Mouse (Mus musculus) C2C12 (cell line): ENCODE results near the gene Tmco2.

ENCODE experiments used
- CEBPB ChIP-seq: IDR thresholded peaks from one replicate; pipeline ENCODE4 v1.6.1; 2011; ENCODE audit warnings: low read depth, mild to moderate bottlenecking, control low read depth, moderate library complexity
- CTCF ChIP-seq: IDR thresholded peaks from one replicate; pipeline ENCODE4 v1.5.1; 2011; ENCODE audit not compliant: control insufficient read depth, insufficient read depth, insufficient read length
- FOSL1 ChIP-seq: IDR thresholded peaks from one replicate; pipeline ENCODE4 v1.8.0; 2011; ENCODE audit warnings: mild to moderate bottlenecking, low read length; ENCODE audit not compliant: poor library complexity, insufficient read depth, severe bottlenecking
- MAX ChIP-seq: IDR thresholded peaks from one replicate; pipeline ENCODE4 v1.6.1; 2011; ENCODE audit warnings: mild to moderate bottlenecking, control low read depth
- MYOD1 ChIP-seq: IDR thresholded peaks from one replicate; pipeline ENCODE4 v1.6.1; 2011; ENCODE audit warnings: low read depth; ENCODE audit not compliant: control insufficient read depth, insufficient read length
- MYOG ChIP-seq: IDR thresholded peaks from one replicate; pipeline ENCODE4 v1.6.1; 2011; ENCODE audit not compliant: control insufficient read depth, insufficient read length; ENCODE audit errors: extremely low read depth
- USF1 ChIP-seq: IDR thresholded peaks from one replicate; pipeline ENCODE4 v1.6.1; 2011; ENCODE audit warnings: low read depth, mild to moderate bottlenecking, control low read depth, moderate library complexity

DNA sequence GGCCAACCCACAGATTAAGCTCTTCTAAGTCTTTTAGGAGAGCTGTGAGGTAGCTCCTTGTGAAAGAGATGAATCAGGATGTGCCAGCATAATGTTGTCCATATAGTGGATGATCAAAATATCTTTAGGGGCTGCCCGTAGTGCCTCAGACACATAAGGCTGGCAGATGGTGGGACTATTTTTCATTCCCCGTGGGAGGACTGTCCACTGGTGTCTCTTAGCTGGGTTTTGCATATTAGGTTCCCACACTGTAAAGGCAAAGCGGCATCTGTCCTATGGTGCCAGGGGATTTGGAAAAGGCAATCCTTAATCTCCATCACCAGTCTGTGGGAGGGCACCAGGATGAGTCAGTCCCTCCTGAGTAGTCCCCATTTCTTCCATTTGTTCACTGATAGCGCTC, 5.7 kb downstream of the Tmco2 start:
- TF ChIP-seq CTCF (no peak), MYOD1 (no peak), USF1 (no peak), MAX (no peak), CEBPB (no peak), MYOG (no peak), FOSL1 (no peak)
